Mouse (Mus musculus): ENCODE data around the gene Dclre1b. TPM values are rescaled to one million over a fixed set of nuclear protein-coding genes. Genes with fewer than 3 reads are reported as not detected.

Gene Dclre1b
- total RNA-seq, 2 experiments from 2014 or later = 10.3 to 10.7 TPM

- DNase-seq = no peak
- intact Hi-C loops (cut with DNase I) = no loop called here
These were observed 31.3 kb downstream of the Dclre1b start for GRCm38 (mm10) chr3:103777940-103778339.

- intact Hi-C loops (cut with DNase I) = no loop called here
- DNase-seq = no peak
These were observed 35.2 kb downstream of the Dclre1b start for GRCm38 (mm10) chr3:103774009-103774408.

GRCm38 (mm10) chr3:103773508-103773907 lies 35.7 kb downstream of the Dclre1b start:
- DNase-seq = no peak
- intact Hi-C loops (cut with DNase I) = no loop called here

GRCm38 (mm10) chr3:103772846-103773245 lies 36.4 kb downstream of the Dclre1b start:
- intact Hi-C loops (cut with DNase I) = no loop called here
- no peak for DNase-seq

- peak; percentile 44 for DNase-seq
- intact Hi-C loops (cut with DNase I) = no loop called here
These were observed 37.6 kb downstream of the Dclre1b start for GRCm38 (mm10) chr3:103771531-103772130.

- intact Hi-C loops (cut with DNase I) = no loop called here
These were observed 42.5 kb downstream of the Dclre1b start for GRCm38 (mm10) chr3:103766789-103767188.

GRCm38 (mm10) chr3:103759261-103759970 lies 49.8 kb downstream of the Dclre1b start:
- no peak for DNase-seq
- intact Hi-C loops (cut with DNase I) = no loop called here

More at GRCm38 (mm10) chr3:103766789-103767188, 42.5 kb downstream of the Dclre1b start:
- no peak for DNase-seq

- DNase-seq = no peak
- intact Hi-C loops (cut with DNase I) = no loop called here
These were observed 50.8 kb downstream of the Dclre1b start for GRCm38 (mm10) chr3:103758456-103758855.

- DNase-seq = no peak
- intact Hi-C loops (cut with DNase I) = no loop called here
These were observed 52.3 kb downstream of the Dclre1b start for GRCm38 (mm10) chr3:103756920-103757319.

- intact Hi-C loops (cut with DNase I) = no loop called here
These were observed 53.9 kb downstream of the Dclre1b start for GRCm38 (mm10) chr3:103755351-103755750.

GRCm38 (mm10) chr3:103751558-103751957 lies 57.7 kb downstream of the Dclre1b start:
- intact Hi-C loops (cut with DNase I) = no loop called here
- no peak for DNase-seq

More at GRCm38 (mm10) chr3:103755351-103755750, 53.9 kb downstream of the Dclre1b start:
- no peak for DNase-seq

Other genes with a start within 250 kb of the Dclre1b start
- gene Syt6, start 234.2 kb downstream of the Dclre1b start, total RNA-seq (2021) = 10 to 100 TPM; 25.8 to 26.9 TPM
- gene Atg4a-ps, start 163.4 kb downstream of the Dclre1b start, total RNA-seq (2021) = 1 to 10 TPM in 1 of 2 experiments, under 1 TPM in 1; 0.18 to 1.2 TPM
- 1 to 10 TPM; 4.7 to 5.0 TPM for gene Olfml3, start 71.4 kb downstream of the Dclre1b start, total RNA-seq (2021)
- gene Gm10964, start 70.1 kb downstream of the Dclre1b start, total RNA-seq (2021) = not detected
- 10 to 100 TPM; 66.7 to 69.9 TPM for gene Hipk1, start 17.9 kb downstream of the Dclre1b start, total RNA-seq (2021)
- gene Ap4b1, start 76 bp upstream of the Dclre1b start, total RNA-seq (2021) = 10 to 100 TPM; 14.0 to 16.7 TPM
- gene Gm43064, start 129 bp upstream of the Dclre1b start, total RNA-seq (2021) = not detected
- under 1 TPM in 1 of 2 experiments, not detected in 1; 0.76 TPM for gene Bcl2l15, start 23.2 kb upstream of the Dclre1b start, total RNA-seq (2021)
- under 1 TPM; 0.32 to 0.64 TPM for gene Ptpn22, start 50.4 kb upstream of the Dclre1b start, total RNA-seq (2021)
- gene Rsbn1, start 104.7 kb upstream of the Dclre1b start, total RNA-seq (2021) = 10 to 100 TPM; 27.0 to 29.2 TPM
- gene Phtf1, start 158.7 kb upstream of the Dclre1b start, total RNA-seq (2021) = 10 to 100 TPM; 30.6 to 35.2 TPM